Mouse (Mus musculus): ENCODE data around the gene Wdr63.
A peak's percentile ranks its signal among the peaks of the same experiment; 100 is the strongest.
"Not testable (repeated sequence)": the region's sequence is repeated elsewhere in the genome, so short reads cannot be mapped to it uniquely, and the experiment has no call there.

Gene Wdr63

DNA sequence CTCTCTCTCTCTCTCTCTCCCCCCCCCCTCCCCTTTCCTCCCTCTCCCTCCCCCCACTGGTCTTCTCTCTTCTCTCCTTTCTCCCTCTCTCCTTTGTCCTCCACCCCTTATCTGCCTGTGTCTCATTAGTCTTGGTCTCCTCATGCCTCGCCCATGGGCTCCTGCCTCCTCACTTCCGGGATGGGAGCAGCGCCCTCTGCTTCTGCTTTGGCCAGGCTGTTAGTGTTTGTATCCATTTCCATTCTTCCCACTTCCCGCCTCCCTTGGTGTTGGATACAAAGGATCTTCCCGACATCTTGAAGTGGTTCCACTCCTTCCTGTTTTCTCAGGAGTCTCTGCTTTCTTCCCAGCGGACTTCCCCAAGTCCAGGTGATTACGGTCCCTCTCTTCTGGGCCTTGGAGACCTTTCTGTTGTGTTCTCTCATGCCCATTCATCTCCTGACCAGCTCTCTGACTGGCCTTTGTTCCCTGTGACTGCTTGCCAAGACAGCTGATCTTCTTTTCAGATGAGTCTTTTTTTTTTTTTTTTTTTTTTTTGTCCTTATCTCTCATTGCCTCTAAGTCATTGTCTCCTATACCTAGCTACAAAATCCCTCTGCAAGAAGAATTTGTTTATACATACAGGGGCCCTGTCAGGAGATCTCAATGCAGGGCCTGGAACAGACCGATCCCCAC, 96.2 kb downstream of the Wdr63 start:
- DNase-seq (ENCODE audit: low spot score): no peak

DNA sequence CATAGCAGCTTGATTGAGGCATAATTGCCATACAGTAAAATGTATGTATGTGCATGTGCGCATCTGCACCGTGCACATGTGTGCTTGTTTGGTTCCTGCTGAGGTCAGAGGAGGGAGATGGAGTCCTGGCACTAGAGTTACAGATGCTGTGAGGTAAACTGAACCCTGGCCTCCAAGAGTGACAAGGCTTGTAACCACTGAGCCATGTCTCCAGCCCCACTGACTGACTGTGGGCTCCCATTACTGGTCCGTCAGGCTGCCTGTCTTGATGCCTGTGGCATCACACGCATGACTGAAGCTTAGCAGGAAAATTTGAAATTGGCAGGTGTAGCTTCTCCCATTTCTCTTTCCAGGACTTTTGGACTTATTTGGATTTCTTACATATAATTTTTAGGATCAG, 97.2 kb downstream of the Wdr63 start:
- no peak for DNase-seq (ENCODE audit: low spot score)

DNA sequence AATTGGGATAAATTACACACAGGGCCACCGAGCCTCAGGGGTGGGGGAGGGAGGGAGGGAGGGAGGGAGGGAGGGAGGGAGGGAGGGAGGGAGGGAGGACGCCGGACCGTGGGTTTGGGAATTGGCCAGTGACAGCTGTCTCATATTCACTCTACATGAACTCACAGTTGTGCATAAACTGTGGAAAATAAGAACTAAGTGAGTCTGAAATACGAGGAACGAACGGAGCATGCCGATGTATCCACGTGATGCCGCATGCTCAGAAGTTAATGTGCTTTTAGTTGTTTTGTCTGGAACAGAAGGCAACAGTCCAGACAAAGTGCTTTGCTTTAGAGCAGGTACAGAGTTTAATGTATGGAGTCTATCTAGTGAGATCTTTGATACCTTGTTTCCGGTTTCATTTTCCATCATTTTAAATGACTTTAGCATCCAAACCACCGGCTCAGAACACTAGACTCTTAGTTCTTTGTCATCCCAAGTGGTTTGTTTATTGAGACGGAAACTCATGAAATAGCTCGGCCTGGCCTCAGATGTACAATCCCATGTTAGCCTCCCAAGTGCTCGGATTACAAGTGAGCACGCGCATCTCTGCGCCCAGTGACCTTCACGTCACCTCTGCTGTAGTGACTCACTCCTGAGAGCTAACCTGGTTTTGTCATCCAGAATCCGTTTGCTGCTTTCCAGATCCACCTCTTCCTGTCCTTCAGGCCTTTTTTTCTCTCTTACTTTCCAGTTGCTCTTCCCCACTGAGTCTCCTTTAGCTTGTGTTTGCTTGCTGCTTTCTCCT, 97.9 kb downstream of the Wdr63 start:
- peak; percentile 40 for DNase-seq (ENCODE audit: low spot score)

DNA sequence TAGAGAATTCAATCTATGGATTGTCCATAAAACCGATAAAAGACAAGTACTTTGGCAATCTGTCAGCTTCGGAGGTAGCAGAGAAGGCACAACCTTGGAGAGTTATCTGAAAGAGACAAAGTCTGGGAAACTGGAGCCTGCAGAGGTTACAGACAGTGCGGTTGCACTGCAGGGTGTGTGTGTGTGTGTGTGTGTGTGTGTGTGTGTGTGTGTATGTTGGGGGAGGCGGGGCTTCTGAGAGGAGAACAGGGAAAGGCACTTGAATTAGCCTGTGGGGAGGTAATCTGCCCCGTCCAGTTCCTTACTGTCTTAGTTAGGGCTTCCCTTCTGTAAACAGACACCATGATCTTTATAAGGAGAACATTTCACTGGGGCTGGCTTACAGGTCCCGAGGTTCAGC, 100.1 kb downstream of the Wdr63 start:
- no peak for DNase-seq (ENCODE audit: low spot score)

DNA sequence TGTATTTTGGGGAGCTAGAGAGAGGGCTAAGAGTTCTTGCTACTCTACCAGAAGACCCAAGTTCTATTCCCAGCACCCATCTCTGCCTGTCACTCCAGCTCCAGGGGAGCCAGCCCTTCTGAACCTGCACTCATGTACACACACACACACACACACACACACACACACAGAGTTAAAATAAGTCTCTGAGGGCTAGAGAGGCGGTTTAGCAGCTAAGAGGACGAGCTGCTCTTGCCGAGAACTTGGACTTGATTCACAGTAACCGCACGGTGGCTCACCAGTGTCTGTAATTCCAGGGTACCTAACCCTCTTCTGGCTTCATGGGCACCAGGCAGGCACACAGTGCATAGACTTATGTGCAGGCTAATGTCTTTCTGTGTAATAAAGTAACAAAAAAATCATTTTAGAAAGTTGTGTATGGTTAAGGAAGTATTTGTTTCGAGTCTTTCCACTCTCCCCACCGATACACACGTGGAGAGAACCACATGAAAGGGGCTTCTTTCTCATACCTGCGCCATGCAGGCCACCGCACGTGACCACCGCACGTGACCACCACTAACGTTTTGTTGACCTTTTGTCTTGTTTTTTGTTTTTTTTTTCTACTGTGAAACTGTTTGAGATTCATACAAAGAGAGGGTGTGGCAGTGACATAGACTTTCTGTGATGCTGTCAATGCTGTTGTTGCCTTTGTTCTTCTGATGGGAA, 103.4 kb downstream of the Wdr63 start:
- no peak for DNase-seq (ENCODE audit: low spot score)

DNA sequence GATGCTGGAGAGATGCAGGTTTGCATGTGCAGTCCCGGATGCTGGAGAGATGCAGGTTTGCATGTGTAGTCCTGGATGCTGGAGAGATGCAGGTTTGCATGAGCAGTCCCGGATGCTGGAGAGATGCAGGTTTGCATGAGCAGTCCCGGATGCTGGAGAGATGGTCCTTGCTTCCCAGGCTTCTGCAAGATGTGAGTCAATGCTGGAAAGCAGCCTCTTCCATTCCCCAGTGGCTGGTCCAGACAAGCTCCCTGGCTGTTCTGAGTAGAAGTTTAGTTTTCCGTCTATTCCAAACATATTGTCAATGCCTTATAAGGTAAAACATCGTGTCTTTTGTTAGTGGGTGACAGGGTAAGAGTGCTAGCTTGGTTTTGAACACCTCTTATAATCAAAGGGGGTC, 111.4 kb downstream of the Wdr63 start:
- not testable (repeated sequence) for DNase-seq (ENCODE audit: low spot score)

DNA sequence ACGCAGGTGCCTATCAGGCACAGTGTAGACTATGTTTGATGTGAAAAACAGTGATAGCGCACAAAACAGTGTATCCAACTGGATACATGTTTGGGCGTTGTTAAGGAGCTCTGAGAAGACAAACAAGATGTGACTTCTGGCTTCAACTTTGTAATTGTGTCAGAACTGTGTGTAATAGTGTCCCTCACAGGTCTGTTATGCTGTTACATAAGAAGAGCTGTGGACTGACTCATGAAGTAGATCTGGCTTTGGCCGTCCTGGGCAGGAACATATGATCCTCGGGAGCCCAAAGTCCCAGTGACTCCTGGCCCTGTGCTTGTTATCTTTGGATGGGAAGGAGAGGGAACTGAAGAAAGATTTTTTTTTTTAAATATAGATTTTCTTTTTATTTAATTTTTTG, 112.4 kb downstream of the Wdr63 start:
- DNase-seq (ENCODE audit: low spot score): no peak

DNA sequence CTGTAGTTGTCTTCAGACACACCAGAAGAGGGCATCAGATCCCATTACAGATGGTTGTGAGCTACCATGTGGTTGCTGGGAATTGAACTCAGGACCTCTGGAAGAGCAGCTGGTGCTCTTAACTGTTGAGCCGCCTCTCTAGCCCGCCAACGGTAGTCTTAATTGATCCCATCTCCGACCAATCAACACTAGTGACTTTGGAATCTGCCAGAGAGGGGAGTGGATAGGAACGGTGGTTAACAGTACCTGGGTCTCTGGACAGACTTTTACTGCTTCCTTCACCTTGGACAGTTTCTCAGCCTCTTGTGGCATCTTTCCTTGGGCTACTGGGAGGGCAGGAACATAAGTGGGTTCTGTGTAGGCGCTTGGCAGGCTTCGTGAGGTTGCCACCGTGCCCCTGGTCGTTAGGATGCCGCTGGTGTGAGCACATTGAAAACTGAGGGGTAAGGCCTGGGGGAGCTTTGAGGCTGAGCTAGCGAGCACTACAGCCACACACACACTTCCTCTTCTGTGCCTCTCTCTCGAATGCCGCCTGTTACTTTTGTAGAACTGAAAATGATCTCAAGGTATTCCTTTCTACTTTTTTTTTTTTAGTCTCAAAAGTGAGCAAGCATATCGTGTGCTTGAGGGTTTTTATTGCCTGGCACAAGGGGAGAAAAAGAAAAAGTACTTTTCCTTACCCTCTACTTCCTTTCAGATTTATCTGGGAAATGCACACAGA, 114.3 kb downstream of the Wdr63 start:
- no peak for DNase-seq (ENCODE audit: low spot score)

DNA sequence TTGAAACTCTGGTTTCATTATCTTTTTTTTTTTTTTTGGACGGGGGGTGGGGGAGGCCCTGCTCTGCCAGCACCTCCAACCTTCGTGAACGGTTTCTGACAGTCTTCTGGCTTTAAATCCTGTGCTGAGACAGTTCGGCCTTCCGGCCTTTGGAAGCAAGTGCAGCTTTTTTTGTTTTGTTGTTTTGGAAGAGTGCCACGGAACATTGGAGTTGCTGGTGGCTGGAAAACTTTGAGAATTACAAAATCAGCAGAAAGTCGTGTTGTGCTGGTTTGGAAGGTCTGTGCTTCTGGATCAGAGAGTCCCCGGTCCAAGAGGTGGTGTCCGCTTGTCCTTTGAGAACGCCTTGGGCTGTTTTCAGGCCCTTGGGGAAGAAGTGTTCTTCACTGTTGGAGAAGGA, 115.1 kb downstream of the Wdr63 start:
- peak; percentile 32 for DNase-seq (ENCODE audit: low spot score)

DNA sequence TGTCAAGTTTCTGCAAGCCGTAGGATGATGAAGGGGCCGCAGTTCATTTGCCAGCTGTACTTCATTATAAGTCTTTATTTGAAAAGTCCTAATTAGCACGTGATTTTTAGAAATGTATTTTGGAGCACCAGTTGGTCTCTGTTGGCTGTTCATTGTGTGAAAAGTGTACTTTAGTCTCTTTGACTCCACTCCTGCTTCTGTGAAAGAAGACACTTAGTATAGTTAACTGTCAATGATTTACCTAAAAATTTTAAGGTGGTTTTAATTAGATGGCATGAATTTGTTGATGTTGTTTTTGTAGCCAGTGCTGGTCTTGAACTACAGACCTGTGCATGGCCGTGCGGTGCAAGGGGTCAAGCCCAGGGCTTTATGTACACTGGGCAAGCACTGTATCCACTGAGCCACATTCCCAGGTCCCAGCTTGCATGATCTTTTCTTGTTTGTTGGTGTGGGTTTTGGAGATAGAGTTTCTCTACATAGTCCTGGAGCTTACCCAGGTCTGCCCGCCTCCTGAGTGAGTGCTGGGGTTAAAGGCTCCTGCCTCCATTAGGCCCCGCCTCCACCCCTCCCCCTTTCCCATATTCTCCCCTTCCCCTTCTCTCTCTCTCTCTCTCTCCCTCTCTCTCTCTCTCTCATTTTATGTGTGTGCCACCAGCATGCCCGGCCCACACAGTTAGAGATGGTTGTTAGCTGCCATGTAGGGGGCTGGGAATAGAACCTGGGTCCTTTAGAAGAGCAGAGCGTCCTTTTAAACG, 115.8 kb downstream of the Wdr63 start:
- DNase-seq (ENCODE audit: low spot score): no peak

DNA sequence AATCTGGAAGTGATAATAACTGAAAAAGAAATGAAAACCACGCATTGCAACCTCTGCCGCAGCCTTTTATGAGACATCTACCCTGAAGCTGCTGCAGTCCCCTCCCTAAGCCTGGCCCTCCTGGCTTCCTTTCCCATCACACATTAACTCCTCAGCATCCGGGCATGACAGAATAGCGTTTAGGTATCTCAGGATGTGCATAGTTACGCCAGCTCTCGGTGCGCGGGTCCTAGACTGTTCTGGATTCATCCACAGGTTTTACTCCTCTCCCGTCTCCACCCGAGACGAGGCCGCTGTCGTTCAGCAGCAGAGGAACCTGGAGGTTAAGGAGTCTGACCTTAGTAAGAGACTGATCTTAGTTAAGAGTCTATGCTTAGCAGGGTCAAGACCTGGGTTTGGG, 116.8 kb downstream of the Wdr63 start:
- DNase-seq (ENCODE audit: low spot score): no peak

All from urinary bladder, postnatal 14 days (tissue).